Comparison of ENCODE assay signal across 11 mouse cellular contexts in the genomic region with DNA sequence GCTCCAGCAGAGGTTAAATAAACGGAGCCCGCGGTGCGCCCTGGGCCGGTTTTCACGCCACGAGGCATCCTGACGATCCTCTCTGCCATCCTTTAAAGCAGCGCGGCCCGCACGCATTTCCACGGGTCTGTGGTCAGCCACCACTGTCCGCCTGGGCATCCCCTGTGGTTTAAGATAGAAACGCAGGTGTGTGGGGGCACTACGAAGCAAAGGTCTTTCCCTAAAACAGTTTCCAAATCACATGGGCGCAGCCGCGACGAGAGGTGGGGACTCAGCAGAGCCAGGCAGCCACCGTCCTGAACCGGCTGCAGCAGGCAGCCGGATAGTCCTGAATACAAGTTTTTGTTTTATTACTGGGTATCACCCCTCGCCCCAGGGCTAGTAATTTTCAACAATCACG.
A peak's percentile ranks its signal among the peaks of the same experiment; 100 is the strongest.
DNase-seq lines count a peak whose midpoint lies in the region; ATAC-seq and TF ChIP-seq lines count a peak whose summit lies in the region.
"Had no signal": no experiment of that assay in that cellular context is flagged by ENCODE, and none has a peak within 500 bp of the region (broad histone marks: within the 10 kb centered on the region; RNA-seq: fewer than 3 reads in every experiment).

No protein-coding gene starts in this region.

- peaks cover 62% of the 10 kb centered on the region for H3K27me3 ChIP-seq in lung, embryonic 14.5 days (ENCODE audit: insufficient read depth, low read length)
- peaks cover 84% of the 10 kb centered on the region for H3K27me3 ChIP-seq in embryonic facial prominence, embryonic 12.5 days
- peaks cover 96% of the 10 kb centered on the region for H3K27me3 ChIP-seq in limb, embryonic 12.5 days
- H3K27me3 ChIP-seq in stomach, embryonic 16.5 days (ENCODE audit: control insufficient read depth, insufficient read depth, low read length): peaks cover 13% of the 10 kb centered on the region

- TF ChIP-seq CTCF in lung, embryonic 14.5 days (IDR thresholded peaks at IDR 0.05; ENCODE audit: low read depth): no peak

- H3K9ac ChIP-seq in lung, embryonic 14.5 days: peak overlapping the region; percentile 51
- H3K9ac ChIP-seq in embryonic facial prominence, embryonic 12.5 days: no peak overlapping the region; the same call in 1 of the 2 replicates
- no peak overlapping the region for H3K9ac ChIP-seq in limb, embryonic 12.5 days (replicated peaks)
- H3K9ac ChIP-seq in stomach, embryonic 16.5 days (ENCODE audit: low read length): peak overlapping the region; percentile 75

- H3K4me3 ChIP-seq in lung, embryonic 14.5 days (ENCODE audit: low read depth, low read length): peak overlapping the region; percentile 20; the same call in 1 of the 2 replicates
- H3K4me3 ChIP-seq in embryonic facial prominence, embryonic 12.5 days: 0 out of 2 replicates have a peak overlapping the region, but pooled peaks have one; percentile 4
- H3K4me3 ChIP-seq in limb, embryonic 12.5 days (replicated peaks): 0 out of 2 replicates have a peak overlapping the region, but pooled peaks have one; percentile 17
- peak overlapping the region; percentile 41 for H3K4me3 ChIP-seq in stomach, embryonic 16.5 days (replicated peaks; ENCODE audit: low read length)
- H3K4me3 ChIP-seq: left cerebral cortex, adult 2 months had no signal

- no peak for ATAC-seq in lung, embryonic 14.5 days (ENCODE audit: insufficient read depth)
- ATAC-seq in embryonic facial prominence, embryonic 12.5 days (ENCODE audit: insufficient number of reproducible peaks, insufficient read depth, low FRiP score, low TSS enrichment): no peak
- no peak for ATAC-seq in limb, embryonic 12.5 days (ENCODE audit: insufficient number of reproducible peaks, insufficient read depth, low FRiP score, low TSS enrichment, low read depth)
- ATAC-seq in stomach, embryonic 16.5 days (ENCODE audit: insufficient read depth, low FRiP score): no peak

- H3K4me1 ChIP-seq in lung, embryonic 14.5 days (ENCODE audit: insufficient read depth): peaks cover 9% of the 10 kb centered on the region; the same call in 1 of the 2 replicates
- peaks cover 14% of the 10 kb centered on the region; the same call in 1 of the 2 replicates for H3K4me1 ChIP-seq in embryonic facial prominence, embryonic 12.5 days
- H3K4me1 ChIP-seq in limb, embryonic 12.5 days (replicated peaks): peaks cover 4% of the 10 kb centered on the region
- peaks cover 24% of the 10 kb centered on the region for H3K4me1 ChIP-seq in stomach, embryonic 16.5 days (ENCODE audit: control insufficient read depth, insufficient read depth, low read length)

- H3K4me2 ChIP-seq in lung, embryonic 14.5 days: peak overlapping the region; percentile 57
- peak overlapping the region; percentile 44 for H3K4me2 ChIP-seq in embryonic facial prominence, embryonic 12.5 days (replicated peaks)
- H3K4me2 ChIP-seq in limb, embryonic 12.5 days: peak overlapping the region; percentile 28
- peak overlapping the region; percentile 63 for H3K4me2 ChIP-seq in stomach, embryonic 16.5 days (ENCODE audit: low read depth, low read length)

- H3K27ac ChIP-seq in lung, embryonic 14.5 days (ENCODE audit: low read depth): peak overlapping the region; percentile 71
- 0 out of 2 replicates have a peak overlapping the region, but pooled peaks have one; percentile 26 for H3K27ac ChIP-seq in embryonic facial prominence, embryonic 12.5 days
- H3K27ac ChIP-seq in limb, embryonic 12.5 days: no peak overlapping the region
- peak overlapping the region; percentile 98 for H3K27ac ChIP-seq in stomach, embryonic 16.5 days (ENCODE audit: low read length)
- H3K27ac ChIP-seq: left cerebral cortex, adult 2 months had no signal

- no peaks in the 10 kb centered on the region for H3K9me3 ChIP-seq in lung, embryonic 14.5 days (ENCODE audit: low read depth, low read length)
- H3K9me3 ChIP-seq in embryonic facial prominence, embryonic 12.5 days: no peaks in the 10 kb centered on the region
- no peaks in the 10 kb centered on the region for H3K9me3 ChIP-seq in limb, embryonic 12.5 days
- no peaks in the 10 kb centered on the region for H3K9me3 ChIP-seq in stomach, embryonic 16.5 days (replicated peaks; ENCODE audit: control insufficient read depth, low read length)

- 15% methylated on average over 25 of the region's 25 CpGs for WGBS in lung, embryonic 14.5 days
- WGBS in embryonic facial prominence, embryonic 12.5 days: 3% methylated on average over 25 of the region's 25 CpGs
- WGBS in limb, embryonic 12.5 days: 4% methylated on average over 25 of the region's 25 CpGs
- 4% methylated on average over 25 of the region's 25 CpGs for WGBS in stomach, embryonic 16.5 days

- no peaks in the 10 kb centered on the region for H3K36me3 ChIP-seq in lung, embryonic 14.5 days (ENCODE audit: insufficient read depth)
- H3K36me3 ChIP-seq in embryonic facial prominence, embryonic 12.5 days: no peaks in the 10 kb centered on the region
- no peaks in the 10 kb centered on the region for H3K36me3 ChIP-seq in limb, embryonic 12.5 days
- no peaks in the 10 kb centered on the region for H3K36me3 ChIP-seq in stomach, embryonic 16.5 days (ENCODE audit: control insufficient read depth, insufficient read depth, low read length)

- peak; percentile 47 for DNase-seq in lung, embryonic 14.5 days
- no peak for DNase-seq in lung, postnatal 36 days
- no peak for DNase-seq in kidney, postnatal 25 days
- DNase-seq in thymus, postnatal 4 days: no peak
- DNase-seq: gastrocnemius, postnatal 25 days; kidney, adult 11 months; right cerebral cortex, postnatal 25 days had no signal

Comparison
In these comparisons a context has a peak if more than half of its experiments do, and no peak if none do; other contexts are left out.
1. H3K9ac ChIP-seq: peak in lung, embryonic 14.5 days (single experiment) and stomach, embryonic 16.5 days (single experiment); none in embryonic facial prominence, embryonic 12.5 days (single experiment) and limb, embryonic 12.5 days (single experiment).
2. Peak in every context shown above with its lines, with median percentiles within 50 percentile points of each other: H3K4me2 ChIP-seq and H3K4me3 ChIP-seq.